Mouse (Mus musculus): Measurements from ENCODE around the gene Eps8l2.

GRCm38 (mm10) chr7:141291921-141292582, 46.6 kb upstream of the Eps8l2 start, which contains the start of gene Drd4:
- no peak for TF ChIP-seq GATA1 (IDR thresholded peaks at IDR 0.05; ENCODE audit: low read depth, low read length)
- TF ChIP-seq HCFC1 (IDR thresholded peaks at IDR 0.05; ENCODE audit: low read depth, low read length) = no peak
- TF ChIP-seq ZMIZ1 (IDR thresholded peaks at IDR 0.05; ENCODE audit: low read depth, low read length) = no peak
- TF ChIP-seq TBP (IDR thresholded peaks at IDR 0.05; ENCODE audit: low read depth, low read length) = no peak
- no peak for TF ChIP-seq MAX (IDR thresholded peaks at IDR 0.05; ENCODE audit: low read length)
- TF ChIP-seq CTCF (IDR thresholded peaks at IDR 0.05 in 2 of 3, conservative IDR thresholded peaks at IDR 0.05 in 1 of 3; ENCODE audit: control insufficient read depth in 1 of 3, insufficient read depth in 1 of 3, low read depth in 2 of 3, low read length in 3 of 3, poor library complexity in 1 of 3, severe bottlenecking in 1 of 3) = no peak
- no peak for TF ChIP-seq ZC3H11A (IDR thresholded peaks at IDR 0.05; ENCODE audit: low read depth, low read length)
- TF ChIP-seq RAD21 (IDR thresholded peaks at IDR 0.05; ENCODE audit: low read depth, low read length) = no peak
- no peak for TF ChIP-seq E2F4 (IDR thresholded peaks at IDR 0.05; ENCODE audit: borderline replicate concordance, low read depth, low read length)
- TF ChIP-seq POLR2A (IDR thresholded peaks at IDR 0.05; ENCODE audit: control insufficient read depth in 1 of 2, insufficient read depth in 1 of 2, low read depth in 1 of 2, low read length in 2 of 2, poor library complexity in 1 of 2) = no peak
- TF ChIP-seq CHD2 (IDR thresholded peaks at IDR 0.05; ENCODE audit: low read length) = no peak
- TF ChIP-seq USF1 (IDR thresholded peaks at IDR 0.05; ENCODE audit: low read depth, low read length) = no peak
- TF ChIP-seq SMC3 (IDR thresholded peaks at IDR 0.05; ENCODE audit: low read depth, low read length) = no peak
- no peak for TF ChIP-seq SIN3A (IDR thresholded peaks at IDR 0.05; ENCODE audit: low read length)

All from MEL (cell line).